In genomic region chr15:78271208-78271607, GRCm38 (mm10) we compare ENCODE assay signal across 13 mouse cellular contexts.
"Had no signal": no experiment of that assay in that cellular context is flagged by ENCODE, and none has a peak within 500 bp of the region (broad histone marks: within the 10 kb centered on the region; RNA-seq: fewer than 3 reads in every experiment).

No protein-coding gene starts in this region.

- H3K4me1 ChIP-seq: intestine, embryonic 15.5 days had no signal

- H3K36me3 ChIP-seq: intestine, embryonic 15.5 days; midbrain, embryonic 12.5 days had no signal

- H3K4me3 ChIP-seq: intestine, embryonic 15.5 days; layer of hippocampus, adult 2 months; midbrain, embryonic 12.5 days had no signal

- H3K27me3 ChIP-seq: intestine, embryonic 15.5 days; midbrain, embryonic 12.5 days had no signal

- ATAC-seq: intestine, embryonic 15.5 days had no signal

- H3K9me3 ChIP-seq: intestine, embryonic 15.5 days had no signal

- H3K4me2 ChIP-seq: intestine, embryonic 15.5 days; midbrain, embryonic 12.5 days had no signal

- DNase-seq: kidney, adult 18-20 months; kidney, postnatal 10 days; kidney, postnatal 4 days; left cerebral cortex, postnatal 4 days; lung, adult 2 months; lung, postnatal 4 days; right cerebral cortex, adult 18-20 months; right cerebral cortex, postnatal 25 days; thymus, postnatal 14 days had no signal

- H3K27ac ChIP-seq: intestine, embryonic 15.5 days; layer of hippocampus, adult 2 months; midbrain, embryonic 12.5 days; stomach, postnatal 0 days had no signal

- H3K9ac ChIP-seq: intestine, embryonic 15.5 days; midbrain, embryonic 12.5 days had no signal
